Mouse (Mus musculus) kidney, postnatal 4 days (tissue): ENCODE results near the gene Dppa2.

ENCODE experiments used
- DNase-seq, 2 experiments: peaks; one replicate each; pipeline ENCODE4 v3.0.0; 2021; ENCODE audit warnings: mixed read lengths in 2 of 2

Gene Dppa2

GRCm38 (mm10) chr16:48344193-48344592 is 40.5 kb downstream of the Dppa2 start:
- no peak for DNase-seq

GRCm38 (mm10) chr16:48347246-48347645 is 43.5 kb downstream of the Dppa2 start:
- DNase-seq, result no peak

DNA sequence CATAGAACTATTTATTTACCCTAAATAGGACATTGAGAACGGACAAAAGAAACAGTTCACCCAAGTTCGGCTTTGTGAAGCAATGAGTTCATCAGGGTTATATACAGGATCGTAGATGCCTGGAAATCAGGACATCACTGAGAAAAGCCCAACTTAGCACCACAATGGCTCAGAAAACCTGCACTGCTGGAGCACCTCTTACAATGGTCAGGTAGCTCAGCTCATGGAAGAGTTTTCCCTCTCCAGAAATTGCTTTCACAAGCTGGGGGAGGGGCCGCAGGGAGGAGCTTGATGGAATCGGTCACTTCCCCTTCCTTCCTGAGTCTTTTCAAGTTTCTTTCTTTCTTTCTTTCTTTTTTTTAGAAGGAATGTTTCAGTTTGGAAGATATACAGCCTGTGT is 52.0 kb downstream of the Dppa2 start:
- no peak for DNase-seq

DNA sequence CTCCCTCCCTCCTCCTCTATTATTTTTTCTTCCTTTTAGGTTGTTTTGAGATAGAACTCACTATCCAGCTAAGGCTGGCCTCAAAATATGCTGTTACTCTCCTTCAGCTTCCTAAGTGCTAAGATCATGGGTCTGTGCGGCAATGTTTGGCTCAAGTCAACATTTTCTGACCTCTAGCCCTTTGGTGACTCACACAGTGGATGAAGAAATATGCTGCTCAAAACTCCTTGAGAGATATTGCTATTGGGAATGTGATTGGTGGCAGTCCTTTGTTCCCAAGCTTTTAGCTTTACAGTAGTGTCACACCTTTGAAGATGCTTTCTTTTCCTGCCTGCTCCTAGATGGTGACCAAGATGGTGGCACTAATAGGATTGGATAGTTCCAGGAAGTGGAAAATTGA is 52.7 kb downstream of the Dppa2 start:
- no peak for DNase-seq

GRCm38 (mm10) chr16:48360887-48361286 is 57.2 kb downstream of the Dppa2 start:
- no peak for DNase-seq

DNA sequence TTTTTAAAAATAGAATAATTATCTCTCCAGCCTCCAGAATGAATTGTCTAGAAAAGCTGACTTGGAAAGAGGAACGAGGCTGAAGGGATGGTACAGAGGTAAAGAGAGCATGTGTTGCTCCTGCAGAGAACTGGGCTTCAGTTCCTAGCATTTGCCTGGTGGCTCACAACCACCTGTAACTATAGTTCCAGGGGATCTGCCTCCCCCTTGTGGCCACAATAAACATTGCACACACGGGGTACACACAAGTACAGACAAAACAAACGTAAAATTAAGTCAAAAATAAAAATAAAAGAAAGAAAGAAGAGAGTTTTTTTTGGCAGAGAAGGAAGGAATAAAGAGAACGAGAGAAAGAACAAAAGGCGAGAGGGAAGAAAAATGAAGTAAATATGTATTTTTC is 63.1 kb downstream of the Dppa2 start:
- peak in 1 of 2 experiments; percentile 3 for DNase-seq

DNA sequence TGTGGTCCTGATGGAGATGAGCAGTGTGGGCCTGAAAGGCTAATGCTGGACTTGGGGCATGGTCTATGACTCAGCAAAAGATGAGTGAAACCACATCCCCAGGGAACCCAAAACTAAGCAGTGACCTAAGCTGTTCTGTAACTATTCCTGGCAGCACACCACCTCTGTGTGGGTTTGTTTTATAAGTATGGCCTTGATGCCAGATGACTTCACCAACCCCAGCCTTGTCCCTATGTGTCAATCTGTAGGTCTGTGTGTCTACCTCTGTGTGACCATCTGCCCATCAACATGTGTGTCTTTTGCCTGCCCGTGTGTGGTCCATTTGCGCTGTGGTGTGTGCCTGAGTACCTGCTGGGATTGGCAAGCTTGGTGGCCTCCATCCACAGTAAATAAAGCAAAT is 64.4 kb downstream of the Dppa2 start:
- DNase-seq, result no peak
